Mouse (Mus musculus): ENCODE results near the gene Fam222a.

DNA sequence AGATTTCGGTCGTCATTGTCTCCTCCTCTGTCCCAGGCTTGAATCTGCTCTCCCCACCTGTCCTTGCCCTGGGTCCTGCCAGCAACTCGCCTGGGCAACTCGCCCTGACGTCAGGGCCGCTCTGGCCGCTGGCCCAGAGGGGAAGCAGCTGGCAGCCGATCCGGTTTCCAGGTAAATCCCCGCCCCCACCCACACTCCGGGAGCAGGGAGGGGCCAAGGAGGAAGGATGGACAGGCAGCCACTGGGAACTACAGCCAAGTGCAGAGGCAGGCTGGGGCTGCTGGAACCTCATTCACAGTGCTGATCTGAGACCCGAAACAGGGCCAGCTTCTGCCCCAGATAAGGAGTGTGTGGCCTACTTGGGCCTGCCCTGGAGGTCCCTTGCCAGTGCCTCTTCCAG is 2.5 kb upstream of the Fam222a start:
- TF ChIP-seq FLI1 (IDR thresholded peaks at IDR 0.05; ENCODE audit: low read length), result no peak
- TF ChIP-seq GATA1 (IDR thresholded peaks at IDR 0.05; ENCODE audit: borderline replicate concordance, low read length), result no peak

Data from megakaryocyte, embryonic 14.5 days (primary cell).